Mouse (Mus musculus) liver, embryonic 16.5 days (tissue): Measurements from ENCODE around the gene AI854703. TPM values are rescaled to one million over a fixed set of nuclear protein-coding genes. Genes with fewer than 3 reads are reported as not detected.

Source experiments
- ATAC-seq: fragments of 200-750 bp; cut with Nextera tagmentation; 2 replicates; pipeline ENCODE4 v1.8.0; 2017; ENCODE audit warnings: low read depth, mild to moderate bottlenecking, moderate number of reproducible peaks, moderate library complexity
- H3K27ac ChIP-seq: fragments of 300-500 bp; sonication (generic); 2 replicates; pipeline ENCODE4 v1.5.1; 2014; ENCODE audit warnings: mild to moderate bottlenecking, low read length
- H3K27me3 ChIP-seq: fragments of 300-500 bp; sonication (generic); 2 replicates; pipeline ENCODE4 v1.6.1; 2014; ENCODE audit warnings: low read depth, low read length, mixed read lengths; ENCODE audit not compliant: control insufficient read depth, insufficient read depth
- H3K36me3 ChIP-seq: fragments of 300-500 bp; sonication (generic); 2 replicates; pipeline ENCODE4 v1.6.1; 2014; ENCODE audit warnings: mild to moderate bottlenecking; ENCODE audit not compliant: control insufficient read depth, insufficient read depth
- H3K4me1 ChIP-seq: fragments of 300-500 bp; sonication (generic); 2 replicates; pipeline ENCODE4 v1.6.1; 2014; ENCODE audit warnings: low read depth, low read length, mixed read lengths; ENCODE audit not compliant: control insufficient read depth
- H3K4me2 ChIP-seq: fragments of 300-500 bp; sonication (generic); 2 replicates; pipeline ENCODE4 v1.6.1; 2014; ENCODE audit warnings: low read depth, low read length, mixed read lengths
- H3K4me3 ChIP-seq: fragments of 300-500 bp; sonication (generic); 2 replicates; pipeline ENCODE4 v1.5.1; 2014; ENCODE audit warnings: low read depth, mild to moderate bottlenecking, low read length
- H3K9ac ChIP-seq: fragments of 300-500 bp; sonication (generic); 2 replicates; pipeline ENCODE4 v1.6.1; 2014; ENCODE audit warnings: low read depth, low read length
- H3K9me3 ChIP-seq: fragments of 300-500 bp; sonication (generic); replicated peaks from 2 replicates; pipeline ENCODE4 v1.6.1; 2016; ENCODE audit warnings: low read length; ENCODE audit not compliant: control insufficient read depth
- WGBS: fragments of 180-500 bp; shearing (Covaris S2); extraction: QIAGEN DNeasy Blood & Tissue Kit; methylation state at CpG from one replicate; pipeline ENCODE4 v1.1.7; 2014; ENCODE audit not compliant: insufficient replicate concordance; 5-methylcytosine and 5-hydroxymethylcytosine counted together
- polyA plus RNA-seq: library from polyadenylated mRNA; unstranded; fragments of >200 nt; fragmentation: Nextera tagmentation; extraction: Ambion mirVana; gene quantifications from 2 replicates; pipeline ENCODE4 v1.2.1, GENCODE M21; 2015

The AI854703 gene
- polyA plus RNA-seq, 1 experiment from 2014 or later, result 0.13 TPM

GRCm38 (mm10) chr6:48638553-48638952 lies 12.0 kb downstream of the AI854703 start:
- Histone ChIP-seq H3K27ac (no peak overlapping the region), H3K9ac (no peak overlapping the region), H3K9me3 (no peaks in the 10 kb centered on the region), H3K27me3 (no peaks in the 10 kb centered on the region), H3K4me1 (no peaks in the 10 kb centered on the region), H3K4me2 (no peak overlapping the region), H3K4me3 (no peak overlapping the region), H3K36me3 (no peaks in the 10 kb centered on the region)
- WGBS, result 40% methylated on average over 2 of the region's 2 CpGs
- no peak for ATAC-seq

GRCm38 (mm10) chr6:48641391-48641790 lies 14.8 kb downstream of the AI854703 start:
- no peaks in the 10 kb centered on the region for H3K36me3 ChIP-seq
- H3K4me1 ChIP-seq, result no peaks in the 10 kb centered on the region
- no peaks in the 10 kb centered on the region for H3K27me3 ChIP-seq
- no peak overlapping the region for H3K27ac ChIP-seq
- ATAC-seq, result no peak
- H3K9ac ChIP-seq, result no peak overlapping the region
- no peaks in the 10 kb centered on the region for H3K9me3 ChIP-seq
- H3K4me2 ChIP-seq, result no peak overlapping the region
- WGBS, result 54% methylated on average over 6 of the region's 6 CpGs
- no peak overlapping the region for H3K4me3 ChIP-seq

GRCm38 (mm10) chr6:48642764-48643292 lies 16.3 kb downstream of the AI854703 start:
- no peaks in the 10 kb centered on the region for H3K9me3 ChIP-seq
- no peak overlapping the region for H3K4me2 ChIP-seq
- WGBS, result 13% methylated on average over 4 of the region's 4 CpGs
- no peaks in the 10 kb centered on the region for H3K4me1 ChIP-seq
- H3K4me3 ChIP-seq, result no peak overlapping the region
- H3K36me3 ChIP-seq, result no peaks in the 10 kb centered on the region
- ATAC-seq, result no peak
- H3K9ac ChIP-seq, result no peak overlapping the region
- H3K27me3 ChIP-seq, result no peaks in the 10 kb centered on the region
- H3K27ac ChIP-seq, result no peak overlapping the region

GRCm38 (mm10) chr6:48645660-48646308 lies 19.2 kb downstream of the AI854703 start:
- H3K9me3 ChIP-seq, result no peaks in the 10 kb centered on the region
- ATAC-seq, result no peak
- H3K4me2 ChIP-seq, result no peak overlapping the region
- H3K4me1 ChIP-seq, result no peaks in the 10 kb centered on the region
- no peak overlapping the region for H3K27ac ChIP-seq
- H3K36me3 ChIP-seq, result no peaks in the 10 kb centered on the region
- H3K4me3 ChIP-seq, result no peak overlapping the region
- 5% methylated on average over 12 of the region's 12 CpGs for WGBS
- H3K27me3 ChIP-seq, result no peaks in the 10 kb centered on the region
- no peak overlapping the region for H3K9ac ChIP-seq

GRCm38 (mm10) chr6:48646309-48646690 lies 19.7 kb downstream of the AI854703 start:
- Histone ChIP-seq H3K4me2 (no peak overlapping the region), H3K27me3 (no peaks in the 10 kb centered on the region), H3K9me3 (no peaks in the 10 kb centered on the region), H3K36me3 (no peaks in the 10 kb centered on the region), H3K4me1 (no peaks in the 10 kb centered on the region), H3K27ac (no peak overlapping the region), H3K9ac (no peak overlapping the region), H3K4me3 (no peak overlapping the region)
- no peak for ATAC-seq
- 46% methylated on average over 4 of the region's 4 CpGs for WGBS

GRCm38 (mm10) chr6:48646995-48647394 lies 20.4 kb downstream of the AI854703 start, which contains the start of gene Gimap8:
Gene Gimap8 (plus strand): TSS chr6:48647234.
- peak; percentile 53; the same call in 1 of the 2 replicates for ATAC-seq
- H3K9me3 ChIP-seq, result no peaks in the 10 kb centered on the region
- H3K4me1 ChIP-seq, result no peaks in the 10 kb centered on the region
- H3K27ac ChIP-seq, result no peak within 1 kb of the TSS
- H3K27me3 ChIP-seq, result no peaks in the 10 kb centered on the region
- no peak within 1 kb of the TSS for H3K4me2 ChIP-seq
- no peaks in the 10 kb centered on the region for H3K36me3 ChIP-seq
- WGBS, result 7% methylated on average over 3 of the region's 3 CpGs
- no peak within 1 kb of the TSS for H3K9ac ChIP-seq
- H3K4me3 ChIP-seq, result no peak within 1 kb of the TSS

GRCm38 (mm10) chr6:48647611-48648010 lies 21.0 kb downstream of the AI854703 start:
- no peak overlapping the region for H3K4me2 ChIP-seq
- no peak overlapping the region for H3K27ac ChIP-seq
- no peak overlapping the region for H3K9ac ChIP-seq
- no peak for ATAC-seq
- no peaks in the 10 kb centered on the region for H3K4me1 ChIP-seq
- H3K9me3 ChIP-seq, result no peaks in the 10 kb centered on the region
- H3K27me3 ChIP-seq, result no peaks in the 10 kb centered on the region
- H3K36me3 ChIP-seq, result no peaks in the 10 kb centered on the region
- WGBS, result 61% methylated on average over 2 of the region's 2 CpGs
- no peak overlapping the region for H3K4me3 ChIP-seq

- no peak overlapping the region for H3K9ac ChIP-seq
- ATAC-seq, result no peak
- no peak overlapping the region for H3K4me2 ChIP-seq
- H3K4me1 ChIP-seq, result no peaks in the 10 kb centered on the region
- no peaks in the 10 kb centered on the region for H3K36me3 ChIP-seq
- 66% methylated on average over 4 of the region's 4 CpGs for WGBS
- no peaks in the 10 kb centered on the region for H3K27me3 ChIP-seq
- H3K9me3 ChIP-seq, result no peaks in the 10 kb centered on the region
- H3K4me3 ChIP-seq, result no peak overlapping the region
- no peak overlapping the region for H3K27ac ChIP-seq
Observed at GRCm38 (mm10) chr6:48648779-48649178, 22.2 kb downstream of the AI854703 start.

- H3K9me3 ChIP-seq, result no peaks in the 10 kb centered on the region
- WGBS, result 79% methylated on average over 9 of the region's 9 CpGs
- no peak overlapping the region for H3K4me3 ChIP-seq
Observed at GRCm38 (mm10) chr6:48650041-48650440, 23.5 kb downstream of the AI854703 start.

More at GRCm38 (mm10) chr6:48650041-48650440, 23.5 kb downstream of the AI854703 start:
- H3K27me3 ChIP-seq, result no peaks in the 10 kb centered on the region
- H3K36me3 ChIP-seq, result no peaks in the 10 kb centered on the region
- no peaks in the 10 kb centered on the region for H3K4me1 ChIP-seq
- no peak for ATAC-seq
- no peak overlapping the region for H3K27ac ChIP-seq
- H3K9ac ChIP-seq, result no peak overlapping the region
- H3K4me2 ChIP-seq, result no peak overlapping the region
